Mouse (Mus musculus) hindbrain, embryonic 14.5 days (tissue): ENCODE measurements around the gene Lama2. TPM values are rescaled to one million over a fixed set of nuclear protein-coding genes. Genes with fewer than 3 reads are reported as not detected.
A peak's percentile ranks its signal among the peaks of the same experiment; 100 is the strongest.
"Not testable (repeated sequence)": the region's sequence is repeated elsewhere in the genome, so short reads cannot be mapped to it uniquely, and the experiment has no call there.

Experiments used
- ATAC-seq: fragments of 200-750 bp; cut with Nextera tagmentation; 2 replicates; pipeline ENCODE4 v1.8.0; 2017; ENCODE audit warnings: moderate number of reproducible peaks, mild to moderate bottlenecking, moderate TSS enrichment, moderate library complexity; ENCODE audit not compliant: low FRiP score
- DNase-seq: peaks from one replicate; pipeline ENCODE4 v3.0.0-alpha.2; 2015; ENCODE audit warnings: low spot score
- H3K27ac ChIP-seq: fragments of 300-500 bp; sonication (generic); 2 replicates; pipeline ENCODE4 v1.5.1; 2014; ENCODE audit warnings: mild to moderate bottlenecking, moderate library complexity
- H3K27me3 ChIP-seq: fragments of 300-500 bp; sonication (generic); 2 replicates; pipeline ENCODE4 v1.6.1; 2014; ENCODE audit warnings: mild to moderate bottlenecking, low read length, mixed read lengths; ENCODE audit not compliant: control insufficient read depth, insufficient read depth
- H3K36me3 ChIP-seq: fragments of 300-500 bp; sonication (generic); replicated peaks from 2 replicates; pipeline ENCODE4 v1.6.1; 2014; ENCODE audit not compliant: control insufficient read depth, insufficient read depth
- H3K4me1 ChIP-seq: fragments of 300-500 bp; sonication (generic); replicated peaks from 2 replicates; pipeline ENCODE4 v1.6.1; 2014; ENCODE audit warnings: antibody characterized with exemption, low read length, mixed read lengths; ENCODE audit not compliant: control insufficient read depth, insufficient read depth
- H3K4me2 ChIP-seq: fragments of 300-500 bp; sonication (generic); replicated peaks from 2 replicates; pipeline ENCODE4 v1.6.1; 2014; ENCODE audit warnings: mild to moderate bottlenecking, moderate library complexity
- H3K4me3 ChIP-seq: fragments of 300-500 bp; sonication (generic); replicated peaks from 2 replicates; pipeline ENCODE4 v1.5.1; 2014; ENCODE audit warnings: mild to moderate bottlenecking, low read length
- H3K9ac ChIP-seq: fragments of 300-500 bp; sonication (generic); 2 replicates; pipeline ENCODE4 v1.6.1; 2014
- H3K9me3 ChIP-seq: fragments of 300-500 bp; sonication (generic); 2 replicates; pipeline ENCODE4 v1.6.1; 2016; ENCODE audit warnings: low read length; ENCODE audit not compliant: control insufficient read depth
- WGBS: fragments of 180-500 bp; shearing (Covaris S2); extraction: QIAGEN DNeasy Blood & Tissue Kit; methylation state at CpG from one replicate; pipeline ENCODE4 v1.1.7; 2014; 5-methylcytosine and 5-hydroxymethylcytosine counted together
- polyA plus RNA-seq: library from polyadenylated mRNA; unstranded; fragments of >200 nt; fragmentation: Nextera tagmentation; extraction: Ambion mirVana; gene quantifications from 2 replicates; pipeline ENCODE4 v1.2.1, GENCODE M21; 2014

Lama2 gene
- polyA plus RNA-seq, 1 experiment from 2014 or later: 11.2 TPM

DNA sequence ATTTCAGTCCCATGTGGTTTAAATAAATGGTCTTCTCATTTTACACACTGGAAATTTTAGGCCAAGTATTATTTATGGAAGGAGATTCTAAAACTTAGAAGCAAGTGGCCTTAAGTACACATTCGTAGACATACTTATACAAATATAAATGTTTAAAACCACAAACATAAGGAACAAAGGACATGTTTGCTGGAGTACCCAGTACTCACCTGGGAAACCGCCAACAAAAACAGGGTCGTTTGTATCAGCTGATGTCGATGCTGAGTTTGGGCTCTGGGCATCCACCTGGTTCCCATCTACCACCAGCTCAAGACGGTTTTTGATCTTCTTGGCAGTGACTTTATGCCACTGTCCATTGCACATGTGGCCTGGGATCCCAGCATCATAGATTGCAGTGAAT is 635.5 kb downstream of the Lama2 start:
- DNase-seq, H3K9me3 ChIP-seq, H3K27me3 ChIP-seq, H3K4me2 ChIP-seq, H3K27ac ChIP-seq, H3K4me3 ChIP-seq, H3K4me1 ChIP-seq, ATAC-seq, H3K9ac ChIP-seq, H3K36me3 ChIP-seq: not testable (repeated sequence)
- 95% methylated on average over 5 of the region's 5 CpGs for WGBS

DNA sequence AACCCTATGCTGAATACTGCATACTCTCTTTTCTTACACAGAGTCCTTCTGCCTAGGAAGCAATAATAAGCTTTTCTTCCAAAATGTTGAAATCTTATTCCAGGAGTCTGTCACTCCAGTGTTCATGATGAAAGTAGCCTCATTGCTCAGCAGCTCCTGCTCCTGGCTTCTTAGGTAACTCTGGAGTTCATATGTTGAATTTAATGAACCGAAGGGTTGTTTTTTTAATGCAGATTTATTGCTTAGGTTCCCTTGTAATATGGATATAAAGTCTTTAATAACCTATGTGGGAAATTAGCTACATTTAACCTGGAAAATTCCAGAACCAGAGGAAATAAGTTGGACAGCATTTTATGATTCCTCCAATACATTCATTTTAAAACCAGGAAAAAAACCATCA is 636.0 kb downstream of the Lama2 start:
- 97% methylated on average over 1 of the region's 1 CpGs for WGBS

GRCm38 (mm10) chr10:26982621-26983020 is 636.9 kb downstream of the Lama2 start:
- no peak overlapping the region for H3K4me3 ChIP-seq
- DNase-seq (no peak), ATAC-seq (no peak)
- no peaks in the 10 kb centered on the region for H3K27me3 ChIP-seq
- no peak overlapping the region for H3K9ac ChIP-seq
- no peak overlapping the region for H3K27ac ChIP-seq
- no peaks in the 10 kb centered on the region for H3K9me3 ChIP-seq
- H3K4me1 ChIP-seq: no peaks in the 10 kb centered on the region
- no peaks in the 10 kb centered on the region for H3K36me3 ChIP-seq
- 86% methylated on average over 2 of the region's 2 CpGs for WGBS
- no peak overlapping the region for H3K4me2 ChIP-seq

More for the DNA sequence above, 636.0 kb downstream of the Lama2 start:
- no peak overlapping the region for H3K9ac ChIP-seq
- H3K36me3 ChIP-seq: no peaks in the 10 kb centered on the region
- H3K27ac ChIP-seq: no peak overlapping the region
- DNase-seq: no peak
- ATAC-seq: no peak
- no peak overlapping the region for H3K4me3 ChIP-seq
- no peaks in the 10 kb centered on the region for H3K9me3 ChIP-seq
- no peaks in the 10 kb centered on the region for H3K4me1 ChIP-seq
- no peak overlapping the region for H3K4me2 ChIP-seq
- H3K27me3 ChIP-seq: no peaks in the 10 kb centered on the region

DNA sequence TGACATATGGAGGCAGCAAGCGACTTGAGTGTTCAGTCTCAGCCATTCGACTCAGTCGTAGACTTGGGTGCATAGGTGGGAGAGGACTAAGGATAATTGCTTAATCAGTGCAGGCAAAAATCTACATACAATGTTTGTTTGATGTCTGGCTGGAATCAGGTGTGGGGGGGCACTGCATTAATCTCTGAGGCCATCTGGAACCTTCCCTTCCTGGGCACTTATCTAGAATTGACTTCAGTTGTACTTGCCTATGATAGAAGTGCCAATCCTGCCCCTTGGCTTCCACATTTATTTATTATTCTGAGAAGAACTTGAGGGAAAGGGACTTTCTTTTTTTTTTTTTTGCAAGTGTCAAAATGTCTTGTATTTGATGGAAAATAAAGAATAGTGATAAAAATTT is 644.2 kb downstream of the Lama2 start:
- Histone ChIP-seq H3K36me3 (no peaks in the 10 kb centered on the region), H3K27ac (no peak overlapping the region), H3K4me3 (no peak overlapping the region), H3K9me3 (no peaks in the 10 kb centered on the region), H3K4me2 (no peak overlapping the region), H3K4me1 (no peaks in the 10 kb centered on the region), H3K27me3 (no peaks in the 10 kb centered on the region), H3K9ac (no peak overlapping the region)
- 92% methylated on average over 3 of the region's 3 CpGs for WGBS
- ATAC-seq: no peak
- DNase-seq: no peak

DNA sequence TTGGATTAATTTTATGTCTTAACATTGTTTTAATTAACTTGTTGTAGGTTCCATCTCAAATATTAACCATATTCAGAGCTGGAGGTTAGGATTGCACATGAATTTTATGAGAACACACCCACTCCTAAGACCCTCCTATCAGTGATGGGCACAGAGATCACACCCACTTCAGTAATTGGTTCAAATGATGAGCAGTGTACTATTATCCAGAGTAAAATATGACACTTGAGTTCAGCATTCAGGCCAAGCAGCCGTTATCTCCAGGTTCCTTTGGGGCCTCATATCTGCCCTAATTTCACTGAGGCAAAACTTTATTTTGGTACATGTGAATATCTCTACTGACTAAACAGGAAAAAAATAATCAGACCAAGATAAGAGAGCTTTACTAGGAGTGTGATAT is 645.3 kb downstream of the Lama2 start:
- Histone ChIP-seq H3K27me3 (no peaks in the 10 kb centered on the region), H3K36me3 (no peaks in the 10 kb centered on the region), H3K4me3 (no peak overlapping the region), H3K4me1 (no peaks in the 10 kb centered on the region), H3K9ac (no peak overlapping the region), H3K27ac (no peak overlapping the region), H3K9me3 (0 out of 2 replicates have a peak, but pooled peaks cover 3% of the 10 kb centered on the region), H3K4me2 (no peak overlapping the region)
- 91% methylated on average over 1 of the region's 1 CpGs for WGBS
- DNase-seq: no peak
- no peak for ATAC-seq

DNA sequence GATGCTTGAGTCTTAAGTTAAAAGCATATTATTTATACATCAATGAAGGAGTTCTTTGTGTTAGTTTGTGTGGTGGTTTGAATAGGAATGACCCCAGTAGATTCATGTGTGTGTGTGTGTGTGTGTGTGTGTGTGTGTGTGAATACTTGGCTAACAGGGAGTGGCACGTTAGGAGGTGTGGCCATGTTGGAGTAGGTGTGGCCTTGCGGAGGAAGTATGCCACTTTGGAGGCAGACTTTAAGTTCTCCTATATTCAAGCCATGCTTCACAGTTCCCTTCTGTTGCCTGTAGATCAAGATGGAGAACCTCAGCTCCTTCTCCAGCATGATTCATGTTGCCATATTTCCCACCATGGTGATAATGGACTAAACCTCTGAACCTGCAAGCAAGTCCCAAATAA is 646.0 kb downstream of the Lama2 start:
- 0 out of 2 replicates have a peak, but pooled peaks cover 5% of the 10 kb centered on the region for H3K9me3 ChIP-seq
- H3K4me2 ChIP-seq: no peak overlapping the region
- H3K4me3 ChIP-seq: no peak overlapping the region
- H3K36me3 ChIP-seq: no peaks in the 10 kb centered on the region
- no peak overlapping the region for H3K9ac ChIP-seq
- 98% methylated on average over 2 of the region's 2 CpGs for WGBS
- no peak for DNase-seq
- no peaks in the 10 kb centered on the region for H3K4me1 ChIP-seq
- H3K27me3 ChIP-seq: no peaks in the 10 kb centered on the region
- no peak for ATAC-seq
- H3K27ac ChIP-seq: no peak overlapping the region

- Histone ChIP-seq H3K36me3 (no peaks in the 10 kb centered on the region), H3K4me1 (no peaks in the 10 kb centered on the region), H3K9ac (no peak overlapping the region), H3K9me3 (no peaks in the 10 kb centered on the region), H3K27ac (no peak overlapping the region), H3K4me2 (no peak overlapping the region), H3K4me3 (no peak overlapping the region), H3K27me3 (no peaks in the 10 kb centered on the region)
- DNase-seq: no peak
- WGBS: 95% methylated on average over 3 of the region's 3 CpGs
- ATAC-seq: no peak
These were observed 661.0 kb downstream of the Lama2 start for GRCm38 (mm10) chr10:26958513-26958912.

GRCm38 (mm10) chr10:26950448-26950847 is 669.1 kb downstream of the Lama2 start:
- Histone ChIP-seq H3K9ac (no peak overlapping the region), H3K36me3 (no peaks in the 10 kb centered on the region), H3K4me1 (no peaks in the 10 kb centered on the region), H3K9me3 (no peaks in the 10 kb centered on the region), H3K27ac (no peak overlapping the region), H3K4me2 (no peak overlapping the region), H3K27me3 (no peaks in the 10 kb centered on the region), H3K4me3 (no peak overlapping the region)
- 88% methylated on average over 7 of the region's 7 CpGs for WGBS
- no peak for DNase-seq
- no peak for ATAC-seq

GRCm38 (mm10) chr10:26949667-26950066 is 669.9 kb downstream of the Lama2 start:
- 0 out of 2 replicates have a peak, but pooled peaks have one; percentile 31 for ATAC-seq
- Histone ChIP-seq H3K4me1 (no peaks in the 10 kb centered on the region), H3K9ac (no peak overlapping the region), H3K27me3 (no peaks in the 10 kb centered on the region), H3K4me2 (no peak overlapping the region), H3K36me3 (no peaks in the 10 kb centered on the region), H3K4me3 (no peak overlapping the region), H3K9me3 (no peaks in the 10 kb centered on the region), H3K27ac (no peak overlapping the region)
- no peak for DNase-seq
- WGBS: 78% methylated on average over 8 of the region's 8 CpGs

DNA sequence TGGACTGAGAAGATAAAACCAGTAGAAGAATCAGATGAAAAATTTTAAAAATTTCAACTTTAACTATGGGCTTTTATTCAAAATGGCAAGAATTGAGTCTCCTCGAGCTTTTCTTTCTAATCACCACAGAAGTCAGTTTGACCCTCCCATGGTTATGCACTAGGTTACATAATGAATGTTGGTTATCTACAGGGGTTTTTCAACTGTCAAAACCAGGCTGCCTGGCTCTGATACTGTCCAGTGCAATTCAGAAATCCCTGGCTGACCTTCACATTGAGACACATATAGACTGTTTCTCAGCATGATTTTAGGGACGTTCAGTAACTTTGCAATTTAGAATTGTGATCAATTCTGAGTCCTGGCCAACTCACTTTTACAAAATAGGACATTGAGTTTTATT is 671.2 kb downstream of the Lama2 start:
- H3K4me1 ChIP-seq: no peaks in the 10 kb centered on the region
- no peak overlapping the region for H3K27ac ChIP-seq
- 85% methylated on average over 2 of the region's 2 CpGs for WGBS
- no peaks in the 10 kb centered on the region for H3K36me3 ChIP-seq
- no peak overlapping the region for H3K4me3 ChIP-seq
- ATAC-seq: no peak
- DNase-seq: no peak
- no peak overlapping the region for H3K9ac ChIP-seq
- H3K27me3 ChIP-seq: no peaks in the 10 kb centered on the region
- no peak overlapping the region for H3K4me2 ChIP-seq
- no peaks in the 10 kb centered on the region for H3K9me3 ChIP-seq
